Mouse (Mus musculus): ENCODE measurements at regions not wholly inside any gene's neighbourhood (a gene's known extent, or its start where the extent isn't known, plus 50 kb on each side); places are given as distances from the start of the nearest gene placed in this dataset.

DNA sequence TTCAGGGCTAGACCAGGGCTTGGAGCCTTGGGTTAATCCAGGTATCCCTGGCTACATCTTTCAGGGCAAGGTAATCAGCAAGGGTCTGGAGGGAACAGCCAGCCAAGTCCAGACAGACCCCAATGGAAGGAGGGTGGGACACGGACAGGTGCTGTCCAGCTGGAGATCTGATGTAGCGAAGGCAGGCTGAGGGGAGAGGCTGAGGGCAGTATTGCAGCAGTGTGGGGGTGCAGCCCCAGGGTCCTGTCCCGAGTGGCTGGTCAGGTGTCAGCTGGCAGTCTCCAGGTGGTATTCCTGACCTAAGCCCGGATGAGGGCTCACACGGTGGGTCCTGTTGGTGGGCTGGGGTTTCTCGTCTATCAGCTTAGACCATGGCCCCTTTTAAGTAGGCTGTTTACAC is 245.7 kb downstream of the Etnk1 start:
- WGBS = 94% methylated on average over 6 of the region's 6 CpGs
- DNase-seq (ENCODE audit: low spot score) (no peak), ATAC-seq (ENCODE audit: low FRiP score) (no peak)
- no peak overlapping the region for H3K27ac ChIP-seq
- peaks cover 7% of the 10 kb centered on the region; the same call in 1 of the 2 replicates for H3K9me3 ChIP-seq (ENCODE audit: control insufficient read depth, low read length)
- H3K4me1 ChIP-seq (replicated peaks; ENCODE audit: control insufficient read depth, insufficient read depth, low read length) = no peaks in the 10 kb centered on the region
- H3K36me3 ChIP-seq (replicated peaks; ENCODE audit: control insufficient read depth, insufficient read depth) = no peaks in the 10 kb centered on the region
- no peak overlapping the region for H3K4me2 ChIP-seq (replicated peaks)
- no peak overlapping the region for H3K4me3 ChIP-seq (replicated peaks; ENCODE audit: low read length)
- H3K27me3 ChIP-seq (ENCODE audit: control insufficient read depth, insufficient read depth, low read length) = no peaks in the 10 kb centered on the region
- H3K9ac ChIP-seq = no peak overlapping the region

DNA sequence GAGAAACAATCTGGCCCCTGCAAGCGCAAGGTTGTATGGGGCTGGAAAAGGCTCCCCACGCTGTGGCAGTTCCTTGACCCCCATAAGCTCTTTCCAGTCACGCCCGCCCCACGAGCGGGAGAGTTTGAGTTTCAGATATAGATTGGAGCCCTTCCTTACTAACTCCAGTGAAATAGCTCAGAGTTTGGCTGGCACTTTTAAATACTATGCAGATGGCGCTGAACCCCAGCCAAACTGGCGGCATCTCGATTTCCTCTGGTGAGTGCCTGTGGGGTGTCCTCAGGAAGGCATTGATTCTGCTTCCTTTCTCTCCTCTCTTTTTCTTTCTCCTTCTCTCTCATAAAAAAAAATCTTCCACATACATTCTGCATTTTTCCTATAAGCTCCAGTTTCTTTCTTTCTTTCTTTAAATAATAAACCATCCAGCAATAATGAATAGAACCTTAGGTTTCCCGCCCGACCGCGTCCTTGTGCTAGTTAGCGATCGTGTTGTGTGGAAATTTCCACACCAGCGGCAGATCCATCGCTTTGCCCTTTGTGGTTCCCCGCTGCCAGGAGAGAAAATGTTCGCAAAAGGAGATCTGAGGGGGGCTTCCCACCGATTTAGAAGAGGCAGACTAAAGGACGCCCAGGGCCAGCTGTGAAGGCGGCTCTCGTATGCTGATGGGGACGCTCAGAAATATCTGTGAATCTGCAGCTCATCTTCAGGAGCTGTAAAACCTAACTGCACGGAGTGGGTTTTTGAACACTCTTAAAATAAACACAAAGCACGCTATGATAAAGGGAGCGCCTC is 247.8 kb downstream of the Etnk1 start:
- Histone ChIP-seq H3K27ac (no peak overlapping the region), H3K4me1 (replicated peaks; ENCODE audit: control insufficient read depth, insufficient read depth, low read length) (no peaks in the 10 kb centered on the region), H3K4me3 (replicated peaks; ENCODE audit: low read length) (no peak overlapping the region), H3K27me3 (ENCODE audit: control insufficient read depth, insufficient read depth, low read length) (no peaks in the 10 kb centered on the region), H3K36me3 (replicated peaks; ENCODE audit: control insufficient read depth, insufficient read depth) (no peaks in the 10 kb centered on the region), H3K9me3 (ENCODE audit: control insufficient read depth, low read length) (peaks cover 9% of the 10 kb centered on the region; the same call in 1 of the 2 replicates), H3K9ac (no peak overlapping the region), H3K4me2 (replicated peaks) (no peak overlapping the region)
- no peak for ATAC-seq (ENCODE audit: low FRiP score)
- no peak for DNase-seq (ENCODE audit: low spot score)
- 86% methylated on average over 27 of the region's 27 CpGs for WGBS

DNA sequence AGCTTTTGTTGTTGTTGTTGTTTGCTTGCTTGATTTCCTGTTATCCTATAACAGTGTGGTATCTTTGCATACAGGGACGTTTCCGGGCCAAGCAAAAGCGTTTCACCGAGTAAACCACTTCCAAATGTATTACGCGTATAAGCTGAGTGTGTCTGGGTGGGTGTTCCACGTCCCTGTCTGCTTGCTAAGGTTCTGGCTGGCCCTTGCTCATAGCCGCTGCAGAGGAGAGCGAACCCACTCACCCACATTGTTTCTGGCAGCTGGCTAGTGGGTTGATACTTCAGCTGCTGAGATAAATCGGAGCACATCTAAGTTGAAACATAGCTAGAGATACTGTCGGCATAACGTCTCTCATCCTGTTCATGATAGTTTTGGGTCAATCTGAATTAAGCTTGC is 248.4 kb downstream of the Etnk1 start:
- no peak for ATAC-seq (ENCODE audit: low FRiP score)
- H3K27ac ChIP-seq = no peak overlapping the region

DNA sequence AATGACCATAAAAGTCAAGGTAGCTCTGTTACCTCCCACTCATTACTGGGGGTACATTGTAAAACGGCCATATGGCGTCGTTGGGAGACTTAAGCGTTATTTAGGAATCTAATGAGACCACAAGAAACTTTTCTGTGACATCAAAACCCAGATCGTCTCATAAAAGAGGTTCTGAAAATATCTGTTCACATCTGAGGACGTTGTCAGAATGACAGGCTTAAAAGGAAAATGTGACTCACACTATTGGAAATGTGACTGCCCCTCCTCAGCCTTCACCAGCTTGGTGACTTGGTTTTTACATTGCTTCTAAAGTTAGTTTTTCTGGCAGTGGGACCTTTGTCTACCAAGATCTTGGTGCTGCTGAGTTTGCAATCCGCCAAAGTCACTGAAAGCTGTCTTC is 252.9 kb downstream of the Etnk1 start:
- no peaks in the 10 kb centered on the region for H3K27me3 ChIP-seq (ENCODE audit: control insufficient read depth, insufficient read depth, low read length)
- H3K27ac ChIP-seq = no peak overlapping the region
- no peak overlapping the region for H3K9ac ChIP-seq
- DNase-seq (ENCODE audit: low spot score) (no peak), ATAC-seq (ENCODE audit: low FRiP score) (no peak)
- 92% methylated on average over 7 of the region's 7 CpGs for WGBS
- no peak overlapping the region for H3K4me3 ChIP-seq (replicated peaks; ENCODE audit: low read length)
- H3K4me2 ChIP-seq (replicated peaks) = no peak overlapping the region
- no peaks in the 10 kb centered on the region for H3K36me3 ChIP-seq (replicated peaks; ENCODE audit: control insufficient read depth, insufficient read depth)
- H3K9me3 ChIP-seq (ENCODE audit: control insufficient read depth, low read length) = peaks cover 9% of the 10 kb centered on the region; the same call in 1 of the 2 replicates
- H3K4me1 ChIP-seq (replicated peaks; ENCODE audit: control insufficient read depth, insufficient read depth, low read length) = no peaks in the 10 kb centered on the region

More for the DNA sequence above, 248.4 kb downstream of the Etnk1 start:
- Histone ChIP-seq H3K4me2 (replicated peaks) (no peak overlapping the region), H3K4me3 (replicated peaks; ENCODE audit: low read length) (no peak overlapping the region), H3K9ac (no peak overlapping the region), H3K27me3 (ENCODE audit: control insufficient read depth, insufficient read depth, low read length) (no peaks in the 10 kb centered on the region), H3K4me1 (replicated peaks; ENCODE audit: control insufficient read depth, insufficient read depth, low read length) (no peaks in the 10 kb centered on the region), H3K9me3 (ENCODE audit: control insufficient read depth, low read length) (peaks cover 9% of the 10 kb centered on the region; the same call in 1 of the 2 replicates), H3K36me3 (replicated peaks; ENCODE audit: control insufficient read depth, insufficient read depth) (no peaks in the 10 kb centered on the region)
- no peak for DNase-seq (ENCODE audit: low spot score)
- 90% methylated on average over 12 of the region's 12 CpGs for WGBS

DNA sequence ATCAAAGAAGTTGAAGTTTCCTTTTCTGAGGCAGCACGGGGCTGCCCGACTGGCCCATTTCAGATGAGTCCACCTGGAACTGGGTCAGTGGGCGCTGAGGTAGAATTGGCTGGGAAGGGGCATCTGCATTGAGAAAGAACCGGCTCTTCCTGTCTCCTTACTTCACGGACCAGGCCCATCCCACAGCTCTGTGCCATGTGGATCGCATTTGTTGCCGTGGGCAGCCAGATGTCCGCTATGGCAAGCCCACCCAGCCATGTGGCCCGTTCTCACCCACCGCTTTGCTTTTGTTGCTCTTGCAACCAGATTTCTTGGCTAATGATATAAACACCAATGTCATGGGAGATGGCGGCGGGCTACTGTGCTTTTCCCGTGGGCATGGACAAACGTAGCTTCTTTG is 256.0 kb downstream of the Etnk1 start:
- no peaks in the 10 kb centered on the region for H3K4me1 ChIP-seq (replicated peaks; ENCODE audit: control insufficient read depth, insufficient read depth, low read length)
- H3K4me2 ChIP-seq (replicated peaks) = no peak overlapping the region
- H3K27ac ChIP-seq = no peak overlapping the region
- no peaks in the 10 kb centered on the region for H3K27me3 ChIP-seq (ENCODE audit: control insufficient read depth, insufficient read depth, low read length)
- ATAC-seq (ENCODE audit: low FRiP score) = no peak
- H3K4me3 ChIP-seq (replicated peaks; ENCODE audit: low read length) = no peak overlapping the region
- H3K9me3 ChIP-seq (ENCODE audit: control insufficient read depth, low read length) = no peaks in the 10 kb centered on the region
- no peaks in the 10 kb centered on the region for H3K36me3 ChIP-seq (replicated peaks; ENCODE audit: control insufficient read depth, insufficient read depth)
- 87% methylated on average over 14 of the region's 14 CpGs for WGBS
- no peak for DNase-seq (ENCODE audit: low spot score)
- no peak overlapping the region for H3K9ac ChIP-seq

DNA sequence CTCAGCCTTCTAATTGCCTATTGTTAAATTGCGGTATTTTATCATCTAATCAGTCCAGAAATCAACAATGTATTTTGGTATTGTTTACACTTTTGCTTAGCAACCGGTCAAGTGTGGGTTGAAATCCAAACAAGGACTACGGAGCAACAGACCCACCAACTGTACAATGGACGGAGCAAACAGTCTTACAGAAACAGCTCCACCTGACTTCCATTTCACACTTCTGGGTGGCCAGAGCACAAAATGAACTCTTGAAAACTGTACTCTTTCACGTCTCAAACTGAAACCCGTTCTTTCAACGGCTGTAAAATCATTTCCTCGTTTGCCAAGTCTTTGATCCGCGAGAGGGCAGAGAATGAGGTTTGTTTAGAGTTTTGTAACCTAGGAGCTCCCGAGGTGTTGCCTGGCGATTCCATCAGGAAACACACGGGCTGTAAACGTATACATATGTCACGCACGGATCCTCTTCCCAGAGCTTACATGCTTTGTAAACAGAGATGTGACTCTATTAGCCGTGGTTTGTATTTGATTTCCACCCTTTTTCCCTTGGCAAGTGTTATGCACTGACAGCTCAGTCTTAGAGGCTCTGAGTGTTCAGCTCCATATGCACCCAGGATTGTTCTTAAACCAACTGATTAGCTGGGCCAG is 258.3 kb downstream of the Etnk1 start:
- Histone ChIP-seq H3K27me3 (ENCODE audit: control insufficient read depth, insufficient read depth, low read length) (no peaks in the 10 kb centered on the region), H3K9ac (no peak overlapping the region), H3K27ac (no peak overlapping the region), H3K4me2 (replicated peaks) (0 out of 2 replicates have a peak overlapping the region, but pooled peaks have one; percentile 4), H3K36me3 (replicated peaks; ENCODE audit: control insufficient read depth, insufficient read depth) (no peaks in the 10 kb centered on the region), H3K4me1 (replicated peaks; ENCODE audit: control insufficient read depth, insufficient read depth, low read length) (no peaks in the 10 kb centered on the region), H3K4me3 (replicated peaks; ENCODE audit: low read length) (no peak overlapping the region), H3K9me3 (ENCODE audit: control insufficient read depth, low read length) (no peaks in the 10 kb centered on the region)
- 67% methylated on average over 17 of the region's 17 CpGs for WGBS
- DNase-seq (ENCODE audit: low spot score) (no peak), ATAC-seq (ENCODE audit: low FRiP score) (no peak)

DNA sequence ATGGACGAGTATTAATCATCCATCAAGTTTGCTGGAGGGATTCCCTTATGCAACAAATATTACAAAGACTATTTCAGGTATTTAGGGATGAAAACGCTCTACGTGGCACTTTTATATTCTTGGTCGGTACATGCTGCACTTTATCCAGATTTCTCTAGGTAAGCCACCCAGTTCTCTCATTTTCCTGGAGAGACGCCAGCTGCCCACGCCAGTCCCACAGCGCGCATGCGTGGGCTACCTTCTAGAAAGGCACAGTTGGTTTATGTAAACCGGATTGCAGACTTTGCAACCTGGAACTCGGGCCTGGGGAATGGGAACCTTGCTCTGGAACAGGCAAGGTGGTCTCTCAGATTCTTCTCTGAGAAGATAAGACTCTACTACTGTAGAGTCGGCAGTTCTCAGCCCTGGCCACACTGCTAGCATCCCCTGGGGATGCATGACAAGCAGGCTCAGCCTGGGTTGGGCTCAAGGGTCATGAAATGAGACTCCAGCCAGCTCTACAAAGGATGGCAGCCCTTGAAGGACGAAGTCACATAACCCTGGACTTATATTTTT is 265.0 kb downstream of the Etnk1 start:
- no peaks in the 10 kb centered on the region for H3K36me3 ChIP-seq (replicated peaks; ENCODE audit: control insufficient read depth, insufficient read depth)

DNA sequence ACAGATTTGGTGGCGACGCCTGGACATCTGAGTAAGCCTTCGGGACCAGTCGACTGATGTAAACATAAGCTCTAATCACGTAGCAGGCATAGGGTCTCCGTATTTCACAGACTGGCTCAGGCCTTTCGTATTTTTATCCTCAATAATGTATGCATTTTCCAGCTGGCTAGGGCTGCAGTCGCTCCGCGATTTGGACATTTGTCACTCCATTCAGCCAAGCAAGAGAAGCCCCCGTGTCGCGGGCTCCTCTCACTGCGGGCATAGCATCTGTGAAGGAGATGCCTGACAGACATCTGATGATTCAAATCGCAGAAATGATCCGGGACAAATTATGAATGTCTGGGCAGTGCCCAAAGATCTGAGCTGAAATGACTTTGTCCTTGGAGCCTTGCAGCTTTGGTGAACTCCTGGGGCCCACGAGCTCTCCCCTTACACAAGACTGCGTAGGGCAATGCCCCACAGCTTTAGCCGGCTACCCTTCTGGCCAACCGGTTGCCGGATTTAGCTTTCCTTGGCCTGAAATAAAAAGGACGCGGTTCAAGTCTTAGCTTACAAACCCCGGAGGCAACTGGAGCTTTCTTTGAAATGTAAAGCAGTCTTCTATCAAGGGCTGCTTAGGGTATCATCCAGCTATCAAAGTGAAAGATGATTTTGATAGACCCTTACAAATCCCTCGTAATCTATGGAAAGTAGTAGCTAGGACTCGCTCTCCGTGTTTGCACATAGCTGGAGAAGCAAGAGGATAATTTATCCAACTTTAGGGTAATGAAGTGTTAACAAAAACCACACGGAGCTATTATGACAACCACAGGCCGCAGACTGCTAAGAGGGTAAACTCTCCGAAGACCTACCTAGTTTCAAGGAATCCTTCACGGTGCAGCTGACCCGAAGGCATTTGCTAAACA is 270.6 kb downstream of the Etnk1 start:
- H3K36me3 ChIP-seq (replicated peaks; ENCODE audit: control insufficient read depth, insufficient read depth) = no peaks in the 10 kb centered on the region
- H3K27ac ChIP-seq = peak overlapping the region; percentile 12; the same call in 1 of the 2 replicates
- peaks cover 11% of the 10 kb centered on the region for H3K4me1 ChIP-seq (replicated peaks; ENCODE audit: control insufficient read depth, insufficient read depth, low read length)
- no peaks in the 10 kb centered on the region for H3K27me3 ChIP-seq (ENCODE audit: control insufficient read depth, insufficient read depth, low read length)
- peak; percentile 32 for DNase-seq (ENCODE audit: low spot score)
- no peaks in the 10 kb centered on the region for H3K9me3 ChIP-seq (ENCODE audit: control insufficient read depth, low read length)
- 43% methylated on average over 32 of the region's 32 CpGs for WGBS
- 0 out of 2 replicates have a peak overlapping the region, but pooled peaks have one; percentile 24 for H3K9ac ChIP-seq
- H3K4me2 ChIP-seq (replicated peaks) = peak overlapping the region; percentile 43
- H3K4me3 ChIP-seq (replicated peaks; ENCODE audit: low read length) = no peak overlapping the region
- peak; percentile 31; the same call in 1 of the 2 replicates for ATAC-seq (ENCODE audit: low FRiP score)

More for the DNA sequence above, 265.0 kb downstream of the Etnk1 start:
- 91% methylated on average over 13 of the region's 13 CpGs for whole genome bisulfite sequencing
- DNase-seq (ENCODE audit: low spot score) (no peak), ATAC-seq (ENCODE audit: low FRiP score) (no peak)
- Histone ChIP-seq H3K9me3 (ENCODE audit: control insufficient read depth, low read length) (no peaks in the 10 kb centered on the region), H3K4me3 (replicated peaks; ENCODE audit: low read length) (no peak overlapping the region), H3K27ac (no peak overlapping the region), H3K9ac (no peak overlapping the region), H3K4me2 (replicated peaks) (no peak overlapping the region), H3K27me3 (ENCODE audit: control insufficient read depth, insufficient read depth, low read length) (no peaks in the 10 kb centered on the region), H3K4me1 (replicated peaks; ENCODE audit: control insufficient read depth, insufficient read depth, low read length) (no peaks in the 10 kb centered on the region)

DNA sequence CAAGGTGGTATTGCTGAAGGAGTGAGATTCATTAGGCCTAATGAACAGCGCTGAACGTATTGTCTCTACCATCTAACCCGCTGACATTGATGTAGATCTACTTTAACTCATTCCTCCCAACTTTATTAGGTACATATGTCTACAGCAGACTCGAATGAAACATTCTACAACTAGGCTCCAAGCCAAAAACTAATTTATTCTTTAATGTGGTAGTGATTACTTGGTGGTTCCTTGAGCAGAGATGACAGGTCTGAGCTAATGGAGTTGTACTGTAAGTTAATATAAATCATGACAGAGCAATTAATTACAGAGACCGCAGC is 271.2 kb downstream of the Etnk1 start:
- WGBS = 59% methylated on average over 5 of the region's 5 CpGs
- Histone ChIP-seq H3K9ac (no peak overlapping the region), H3K4me2 (replicated peaks) (no peak overlapping the region), H3K27ac (no peak overlapping the region), H3K36me3 (replicated peaks; ENCODE audit: control insufficient read depth, insufficient read depth) (no peaks in the 10 kb centered on the region), H3K27me3 (ENCODE audit: control insufficient read depth, insufficient read depth, low read length) (no peaks in the 10 kb centered on the region), H3K4me3 (replicated peaks; ENCODE audit: low read length) (no peak overlapping the region), H3K4me1 (replicated peaks; ENCODE audit: control insufficient read depth, insufficient read depth, low read length) (peaks cover 11% of the 10 kb centered on the region), H3K9me3 (ENCODE audit: control insufficient read depth, low read length) (no peaks in the 10 kb centered on the region)
- ATAC-seq (ENCODE audit: low FRiP score) (peak; percentile 64; the same call in 1 of the 2 replicates), DNase-seq (ENCODE audit: low spot score) (peak; percentile 60)
